ENCODE assay signal across 10 mouse cellular contexts in the genomic region with DNA sequence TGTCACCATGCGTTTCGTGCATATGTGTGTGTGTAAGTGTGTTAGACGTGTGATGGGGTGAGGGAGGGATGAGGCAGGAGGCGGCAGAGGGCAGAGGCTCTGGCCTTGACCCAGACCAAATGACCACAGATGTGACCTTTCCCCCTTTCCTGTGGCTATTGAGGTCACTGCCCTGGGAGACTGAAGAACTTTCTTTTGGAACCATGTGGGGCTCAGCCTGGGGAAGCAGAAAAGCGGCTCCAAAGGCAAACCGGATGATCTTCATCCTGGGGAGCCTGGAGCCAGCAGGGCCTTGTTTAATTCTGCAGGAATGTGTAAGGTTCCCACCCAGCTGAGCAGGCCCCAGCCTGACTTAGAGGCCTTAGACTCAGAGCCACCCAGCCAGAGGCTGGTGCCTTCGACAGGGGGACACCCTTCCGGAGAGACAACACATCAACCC. TPM values are rescaled to one million over a fixed set of nuclear protein-coding genes. Genes with fewer than 3 reads are reported as not detected.
A peak's percentile ranks its signal among the peaks of the same experiment; 100 is the strongest.
DNase-seq lines count a peak whose midpoint lies in the region; ATAC-seq and TF ChIP-seq lines count a peak whose summit lies in the region.
"Had no signal": no experiment of that assay in that cellular context is flagged by ENCODE, and none has a peak within 500 bp of the region (broad histone marks: within the 10 kb centered on the region; RNA-seq: fewer than 3 reads in every experiment).

No protein-coding gene starts in this region.

- no peak for DNase-seq in intestine, embryonic 14.5 days (ENCODE audit: low spot score)
- DNase-seq in NIH3T3 (ENCODE audit: low read depth), result peak; percentile 44
- no peak for DNase-seq in B cell, adult 2 months
- no peak for DNase-seq in cerebellum, adult 9-11 months

- no peak for TF ChIP-seq CTCF in intestine, postnatal 0 days (IDR thresholded peaks at IDR 0.05; ENCODE audit: low read depth)

- no peak overlapping the region for H3K4me3 ChIP-seq in intestine, embryonic 14.5 days (ENCODE audit: low read depth, low read length)
- H3K4me3 ChIP-seq in intestine, postnatal 0 days (ENCODE audit: low read depth, low read length), result no peak overlapping the region
- no peak overlapping the region for H3K4me3 ChIP-seq in embryonic facial prominence, embryonic 15.5 days (replicated peaks)
- H3K4me3 ChIP-seq in limb, embryonic 15.5 days, result no peak overlapping the region
- H3K4me3 ChIP-seq: liver, embryonic 15.5 days had no signal

- 60% methylated on average over 8 of the region's 8 CpGs for WGBS in intestine, embryonic 14.5 days
- 71% methylated on average over 8 of the region's 8 CpGs for WGBS in intestine, postnatal 0 days
- 39% methylated on average over 8 of the region's 8 CpGs for WGBS in embryonic facial prominence, embryonic 15.5 days
- WGBS in limb, embryonic 15.5 days, result 46% methylated on average over 8 of the region's 8 CpGs

- no peak for ATAC-seq in intestine, embryonic 14.5 days (replicated peaks; ENCODE audit: low FRiP score, low TSS enrichment, low read depth)
- no peak for ATAC-seq in intestine, postnatal 0 days
- ATAC-seq in embryonic facial prominence, embryonic 15.5 days (ENCODE audit: insufficient number of reproducible peaks, low FRiP score, low TSS enrichment, low read depth), result no peak
- ATAC-seq in limb, embryonic 15.5 days (ENCODE audit: insufficient number of reproducible peaks, low FRiP score, low TSS enrichment, low read depth), result no peak
- ATAC-seq in megakaryocyte-erythroid progenitor cell, adult 5-6 weeks (replicated peaks; ENCODE audit: low FRiP score, low TSS enrichment, poor library complexity, severe bottlenecking), result no peak

- peak overlapping the region; percentile 84 for H3K27ac ChIP-seq in intestine, embryonic 14.5 days (ENCODE audit: low read depth)
- no peak overlapping the region for H3K27ac ChIP-seq in intestine, postnatal 0 days (ENCODE audit: low read depth, low read length)
- H3K27ac ChIP-seq in embryonic facial prominence, embryonic 15.5 days (replicated peaks), result peak overlapping the region; percentile 79
- peak overlapping the region; percentile 84 for H3K27ac ChIP-seq in limb, embryonic 15.5 days
- H3K27ac ChIP-seq: liver, embryonic 15.5 days had no signal

- H3K36me3 ChIP-seq in intestine, embryonic 14.5 days (ENCODE audit: control insufficient read depth, insufficient read depth, low read length), result no peaks in the 10 kb centered on the region
- no peaks in the 10 kb centered on the region for H3K36me3 ChIP-seq in intestine, postnatal 0 days (ENCODE audit: control insufficient read depth, insufficient read depth)
- H3K36me3 ChIP-seq in embryonic facial prominence, embryonic 15.5 days, result no peaks in the 10 kb centered on the region
- H3K36me3 ChIP-seq in limb, embryonic 15.5 days, result no peaks in the 10 kb centered on the region
- H3K36me3 ChIP-seq: liver, embryonic 15.5 days had no signal

- H3K27me3 ChIP-seq in intestine, embryonic 14.5 days (replicated peaks; ENCODE audit: control insufficient read depth, insufficient read depth, low read length), result no peaks in the 10 kb centered on the region
- H3K27me3 ChIP-seq in intestine, postnatal 0 days (replicated peaks; ENCODE audit: control insufficient read depth, insufficient read depth, low read length), result no peaks in the 10 kb centered on the region
- no peaks in the 10 kb centered on the region for H3K27me3 ChIP-seq in embryonic facial prominence, embryonic 15.5 days
- no peaks in the 10 kb centered on the region for H3K27me3 ChIP-seq in limb, embryonic 15.5 days
- H3K27me3 ChIP-seq: liver, embryonic 15.5 days had no signal

- H3K4me1 ChIP-seq in intestine, embryonic 14.5 days (replicated peaks; ENCODE audit: control insufficient read depth, insufficient read depth, low read length), result peaks cover 23% of the 10 kb centered on the region
- H3K4me1 ChIP-seq in intestine, postnatal 0 days (replicated peaks; ENCODE audit: control insufficient read depth, insufficient read depth, low read length), result no peaks in the 10 kb centered on the region
- peaks cover 56% of the 10 kb centered on the region for H3K4me1 ChIP-seq in embryonic facial prominence, embryonic 15.5 days
- H3K4me1 ChIP-seq in limb, embryonic 15.5 days, result peaks cover 50% of the 10 kb centered on the region

- H3K9me3 ChIP-seq in intestine, embryonic 14.5 days (ENCODE audit: control insufficient read depth, low read length), result no peaks in the 10 kb centered on the region
- H3K9me3 ChIP-seq in intestine, postnatal 0 days (ENCODE audit: control insufficient read depth), result no peaks in the 10 kb centered on the region
- H3K9me3 ChIP-seq in embryonic facial prominence, embryonic 15.5 days (replicated peaks), result no peaks in the 10 kb centered on the region
- H3K9me3 ChIP-seq in limb, embryonic 15.5 days, result no peaks in the 10 kb centered on the region
- H3K9me3 ChIP-seq: liver, embryonic 15.5 days had no signal

- no peak overlapping the region for H3K4me2 ChIP-seq in intestine, embryonic 14.5 days (ENCODE audit: low read length)
- H3K4me2 ChIP-seq in intestine, postnatal 0 days (replicated peaks; ENCODE audit: low read depth), result no peak overlapping the region
- H3K4me2 ChIP-seq in embryonic facial prominence, embryonic 15.5 days (replicated peaks), result no peak overlapping the region
- no peak overlapping the region for H3K4me2 ChIP-seq in limb, embryonic 15.5 days
- H3K4me2 ChIP-seq: liver, embryonic 15.5 days had no signal

- peak overlapping the region; percentile 15; the same call in 1 of the 2 replicates for H3K9ac ChIP-seq in intestine, embryonic 14.5 days (ENCODE audit: low read length)
- no peak overlapping the region for H3K9ac ChIP-seq in intestine, postnatal 0 days (ENCODE audit: low read depth, low read length)
- no peak overlapping the region for H3K9ac ChIP-seq in embryonic facial prominence, embryonic 15.5 days
- H3K9ac ChIP-seq in limb, embryonic 15.5 days, result 0 out of 2 replicates have a peak overlapping the region, but pooled peaks have one; percentile 23
- H3K9ac ChIP-seq: liver, embryonic 15.5 days had no signal

RNA-seq across cellular contexts. Expression of gene Haao, which starts 49.6 kb away (rescaled TPM):
- 0.26 and 0.38 TPM in 2 replicates for polyA plus RNA-seq in intestine, embryonic 14.5 days (2014; fragmentation: Nextera tagmentation; extraction: Ambion mirVana)
- polyA plus RNA-seq in intestine, postnatal 0 days (2015; fragmentation: Nextera tagmentation; extraction: Ambion mirVana), result 0.40 TPM in 1 of 2 replicates, not detected in the other
- 1.1 and 1.6 TPM in 2 replicates for polyA plus RNA-seq in embryonic facial prominence, embryonic 15.5 days (2015; fragmentation: Nextera tagmentation; extraction: Ambion mirVana)
- polyA plus RNA-seq in limb, embryonic 15.5 days (2015; fragmentation: Nextera tagmentation; extraction: Ambion mirVana), result 1.4 and 2.2 TPM in 2 replicates
- 1.6 and 3.9 TPM in 2 replicates for total RNA-seq in megakaryocyte-erythroid progenitor cell, adult 5-6 weeks (2014; fragmentation: Nextera tagmentation)
- 3.2 and 3.9 TPM in 2 replicates for total RNA-seq in megakaryocyte-erythroid progenitor cell, adult 5-6 weeks (2017)
- polyA plus RNA-seq: neural tube, embryonic 11.5 days had no signal

Comparison
In these comparisons a context has a peak if more than half of its experiments do, and no peak if none do; other contexts are left out.
1. H3K9ac ChIP-seq: peak in intestine, embryonic 14.5 days (single experiment) and limb, embryonic 15.5 days (single experiment); none in intestine, postnatal 0 days (single experiment) and embryonic facial prominence, embryonic 15.5 days (single experiment).